Mouse (Mus musculus): ENCODE results near the gene Col27a1.

Col27a1 gene

DNA sequence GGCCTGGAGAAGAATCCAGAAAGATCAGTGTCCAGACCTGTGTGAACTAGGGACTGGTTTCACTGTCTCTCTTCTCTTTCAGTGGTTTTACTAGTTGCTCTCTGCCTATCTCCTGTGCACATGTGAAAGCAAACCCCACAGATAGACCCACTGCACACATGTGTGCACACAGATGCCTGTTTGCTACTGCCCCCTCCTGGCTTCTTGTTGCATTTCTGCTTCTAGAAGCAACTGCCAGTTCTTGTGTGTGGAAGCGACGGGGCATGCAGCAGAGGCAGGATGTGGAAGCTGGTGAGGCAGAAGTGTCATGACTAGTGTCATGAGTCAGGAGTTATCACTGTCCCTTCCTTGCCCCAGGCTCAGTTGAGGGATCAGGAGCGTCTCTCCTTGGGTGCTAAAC is 158.1 kb downstream of the Col27a1 start:
- peak; percentile 48 for DNase-seq (ENCODE audit: low read depth, low spot score)

DNA sequence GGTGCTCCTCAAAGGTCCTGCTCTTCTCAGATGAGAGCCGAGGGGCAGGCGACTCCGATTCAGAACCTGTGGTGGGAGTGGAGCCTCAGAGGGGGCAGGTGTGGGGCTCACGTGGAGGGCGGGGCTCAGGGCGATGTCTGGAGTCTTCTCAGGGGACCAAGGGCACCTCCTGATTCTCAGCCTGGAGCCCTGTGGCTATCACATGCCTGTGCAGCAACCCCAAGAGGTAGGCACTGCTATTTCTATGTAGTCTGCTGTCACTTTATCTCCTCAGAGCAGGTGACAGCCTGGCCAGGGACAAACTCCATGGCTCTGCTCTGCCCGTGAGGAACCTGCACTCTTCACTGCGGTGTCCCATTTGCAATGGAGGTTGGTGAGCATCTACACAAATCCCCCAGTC is 159.6 kb downstream of the Col27a1 start:
- no peak for DNase-seq (ENCODE audit: low read depth, low spot score)

- DNase-seq (ENCODE audit: low read depth, low spot score) = no peak
Measured at GRCm38 (mm10) chr4:63374331-63374730, 160.5 kb downstream of the Col27a1 start.

DNA sequence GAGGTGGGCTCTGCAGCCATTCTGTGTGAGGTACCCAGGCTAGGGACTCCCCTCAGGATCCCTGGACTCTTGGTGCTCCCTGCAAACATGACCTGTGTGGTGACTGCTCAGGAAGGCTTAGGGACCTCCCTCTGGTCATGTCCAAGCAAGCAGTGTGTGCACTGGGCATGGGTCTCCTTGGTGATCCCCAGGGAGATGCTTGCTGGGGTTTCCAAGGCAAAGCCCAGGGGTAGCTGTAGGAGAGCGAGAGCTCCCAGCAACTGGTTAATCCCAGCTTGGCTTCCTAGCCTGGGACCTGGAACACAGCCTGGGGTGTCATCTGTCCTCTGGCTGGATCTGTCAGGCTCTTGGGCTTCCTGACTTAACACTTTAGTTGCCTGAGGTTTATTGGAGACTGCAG is 161.6 kb downstream of the Col27a1 start:
- no peak for DNase-seq (ENCODE audit: low read depth, low spot score)

GRCm38 (mm10) chr4:63377483-63377882 is 163.7 kb downstream of the Col27a1 start:
- DNase-seq (ENCODE audit: low read depth, low spot score) = no peak

GRCm38 (mm10) chr4:63382676-63383369 is 169.0 kb downstream of the Col27a1 start:
- DNase-seq (ENCODE audit: low read depth, low spot score) = no peak

DNA sequence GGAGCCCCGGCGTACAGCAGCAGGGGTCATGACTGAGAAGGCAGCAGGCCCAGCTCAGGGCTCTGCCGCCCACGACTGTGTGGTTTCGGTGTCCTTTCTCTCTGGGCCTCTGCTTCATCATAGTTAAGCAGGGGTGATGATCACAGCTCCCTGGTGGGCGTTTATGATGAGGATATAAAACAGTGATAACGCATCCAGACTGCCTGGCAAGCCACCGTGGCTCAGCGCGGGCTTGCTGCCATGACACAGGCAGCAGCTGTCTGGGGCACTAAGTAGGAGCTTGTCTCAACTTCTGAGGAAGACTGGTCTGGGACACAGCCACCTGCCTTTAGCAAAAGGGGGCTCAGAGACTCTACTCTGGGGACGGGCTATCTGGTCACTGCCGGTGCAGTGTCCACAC is 169.7 kb downstream of the Col27a1 start:
- DNase-seq (ENCODE audit: low read depth, low spot score) = no peak

DNA sequence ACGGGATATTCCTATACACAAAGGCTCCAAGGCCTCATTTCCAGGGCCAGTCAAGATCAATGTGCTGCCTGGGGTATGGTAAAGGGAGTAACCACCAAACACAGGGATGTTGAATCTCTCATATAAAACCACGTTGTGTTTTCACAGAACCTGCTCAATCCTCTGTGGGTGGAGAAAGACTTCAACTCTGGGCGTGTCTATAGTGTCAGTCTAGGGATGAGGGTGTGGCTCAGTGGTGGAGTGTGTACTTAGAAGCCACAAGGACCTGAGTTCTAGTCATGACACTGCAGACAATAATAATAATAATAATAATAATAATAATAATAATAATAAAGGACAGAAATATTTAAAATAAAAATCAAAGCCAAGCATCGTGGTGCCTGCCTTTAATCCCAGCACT is 170.5 kb downstream of the Col27a1 start:
- DNase-seq (ENCODE audit: low read depth, low spot score) = no peak
